Mouse (Mus musculus) Muller cell, postnatal 12 days (primary cell): ENCODE results near the gene Chp1.
"Not testable (repeated sequence)": the region's sequence is repeated elsewhere in the genome, so short reads cannot be mapped to it uniquely, and the experiment has no call there.

Experiments used
- DNase-seq: peaks from one replicate; pipeline ENCODE4 v3.0.0-alpha.2; 2015; ENCODE audit errors: inconsistent ontology term

Chp1 gene

DNA sequence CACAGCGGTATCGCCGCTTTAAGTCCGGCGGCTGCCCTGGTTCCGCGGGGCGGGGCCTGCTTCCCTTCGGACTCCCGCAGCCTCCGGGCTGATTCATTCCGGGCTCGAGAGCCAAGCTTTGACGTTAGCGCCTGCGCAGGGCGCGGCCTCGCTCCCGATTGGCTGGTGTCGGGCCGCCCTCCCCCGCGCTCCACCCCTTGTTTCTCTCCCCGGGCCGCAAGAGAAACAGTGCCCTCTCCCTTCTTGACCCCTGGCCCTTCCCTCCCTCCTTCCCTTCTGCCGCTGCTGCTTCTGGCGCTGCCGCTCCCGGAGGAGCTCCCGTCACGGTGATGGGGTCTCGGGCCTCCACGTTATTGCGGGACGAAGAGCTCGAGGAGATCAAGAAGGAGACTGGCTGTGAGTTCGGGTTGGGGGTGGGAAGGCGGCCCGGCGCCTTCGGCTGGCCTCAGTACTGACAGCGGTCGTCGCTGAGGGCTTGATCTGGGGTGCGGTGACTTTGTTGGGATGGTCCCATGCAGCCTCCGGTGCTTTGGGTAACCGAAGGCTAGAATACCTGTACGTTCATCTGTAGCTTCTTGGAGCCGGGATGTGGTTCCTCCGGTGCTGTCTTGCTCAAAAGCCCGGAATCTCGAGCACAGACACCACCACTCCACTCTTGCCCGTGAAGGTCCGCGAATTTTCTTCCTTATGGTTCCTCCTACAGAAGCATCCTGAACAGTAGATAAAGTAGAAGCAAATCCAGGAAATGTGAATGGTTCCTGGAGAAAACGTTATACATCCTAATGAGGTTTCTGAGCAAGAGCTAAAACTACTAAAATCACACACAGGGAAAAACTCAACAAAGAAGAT lies at the start of gene Chp1, which contains the start of gene Exd1:
TSS of gene Chp1 (plus strand) at position 176 of the 849 bp plus-strand sequence.
TSS of gene Exd1 (minus strand) at position 106 of the 849 bp plus-strand sequence.
- DNase-seq, result peak; percentile 99

GRCm38 (mm10) chr2:119498859-119499258 lies 48.6 kb upstream of the Chp1 start:
- DNase-seq, result no peak

GRCm38 (mm10) chr2:119500965-119501652 lies 46.4 kb upstream of the Chp1 start:
- DNase-seq, result no peak

DNA sequence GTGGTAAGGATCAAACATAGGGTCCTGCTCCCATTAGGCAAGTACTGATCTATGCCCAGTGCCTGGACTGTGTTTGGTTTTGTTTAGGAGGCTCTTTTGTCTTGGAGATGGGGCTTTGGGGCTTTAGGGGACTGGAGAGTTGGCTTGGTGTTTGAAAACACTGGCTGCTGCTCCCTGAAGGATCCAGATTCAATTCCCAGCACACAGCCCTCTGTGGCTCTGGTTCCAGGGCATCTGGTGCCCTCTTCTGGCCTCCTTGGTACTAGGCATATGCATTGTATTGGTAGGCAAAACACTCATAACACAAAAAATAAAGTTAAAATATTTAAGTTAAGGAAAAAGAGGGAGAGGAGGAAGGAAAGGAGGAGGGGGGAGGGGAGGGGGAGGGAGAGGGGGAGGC lies 40.4 kb upstream of the Chp1 start:
- DNase-seq, result no peak

- DNase-seq, result not testable (repeated sequence)
Observed at GRCm38 (mm10) chr2:119508518-119508917, 39.0 kb upstream of the Chp1 start.

DNA sequence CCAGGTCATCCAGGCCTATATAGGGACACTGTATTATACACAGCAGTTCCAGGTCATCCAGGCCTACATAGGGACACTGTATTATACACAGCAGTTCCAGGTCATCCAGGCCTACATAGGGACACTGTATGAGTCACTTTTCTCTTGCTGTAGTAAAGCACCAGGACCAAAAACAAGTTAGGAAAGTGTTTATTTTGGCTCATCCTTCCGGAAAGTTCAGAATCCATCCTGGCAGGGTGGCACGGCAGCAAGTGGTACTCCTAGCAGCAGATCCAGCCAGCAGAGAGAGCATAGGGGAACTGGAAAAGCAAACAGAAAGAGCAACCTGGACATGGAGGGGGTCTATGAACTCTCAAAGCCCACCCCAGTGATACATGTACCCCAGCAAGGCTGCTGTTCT lies 36.6 kb upstream of the Chp1 start:
- DNase-seq, result no peak

DNA sequence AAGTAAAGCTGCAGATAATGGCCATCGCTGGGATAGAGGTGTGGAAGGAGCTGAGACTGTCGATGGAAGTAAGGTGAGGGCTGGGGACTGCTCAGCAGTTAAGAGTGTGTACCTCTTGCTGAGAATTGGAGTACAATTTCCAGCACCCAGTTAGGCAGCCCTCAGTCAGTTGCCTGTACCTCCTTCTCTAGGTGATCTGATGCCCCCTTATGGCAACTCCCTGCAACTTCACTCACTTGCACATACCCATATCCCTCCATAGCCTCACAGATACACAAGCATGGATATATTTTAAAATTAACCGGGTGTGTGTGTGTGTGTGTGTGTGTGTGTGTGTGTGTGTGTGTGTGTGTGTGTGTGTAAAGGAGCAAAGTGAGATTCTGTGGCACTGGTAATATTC lies 35.2 kb upstream of the Chp1 start:
- no peak for DNase-seq

DNA sequence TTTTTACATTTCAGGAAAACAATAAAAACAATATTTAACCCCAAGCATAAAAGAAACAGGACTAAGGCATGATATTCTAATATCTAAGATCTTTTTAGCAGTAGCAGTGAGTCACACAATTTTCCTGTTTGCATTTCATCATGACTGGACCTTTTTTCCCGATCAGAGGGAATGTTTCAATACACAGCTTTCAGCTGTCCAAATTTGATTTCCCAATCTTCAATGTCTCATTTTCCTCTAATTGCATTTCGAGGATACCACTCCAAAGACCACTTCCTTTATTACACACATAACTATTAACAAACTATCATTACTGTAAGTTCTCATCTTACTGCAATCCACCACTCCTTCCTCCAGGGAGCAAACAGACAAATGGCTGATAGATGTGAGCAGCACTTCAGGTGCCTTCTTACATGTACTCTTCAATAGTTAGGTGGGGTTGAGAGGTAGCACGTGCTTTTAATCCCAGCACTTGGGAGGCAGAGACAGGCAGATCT lies 33.4 kb upstream of the Chp1 start:
- no peak for DNase-seq

- no peak for DNase-seq
Observed at GRCm38 (mm10) chr2:119516811-119517210, 30.7 kb upstream of the Chp1 start.

DNA sequence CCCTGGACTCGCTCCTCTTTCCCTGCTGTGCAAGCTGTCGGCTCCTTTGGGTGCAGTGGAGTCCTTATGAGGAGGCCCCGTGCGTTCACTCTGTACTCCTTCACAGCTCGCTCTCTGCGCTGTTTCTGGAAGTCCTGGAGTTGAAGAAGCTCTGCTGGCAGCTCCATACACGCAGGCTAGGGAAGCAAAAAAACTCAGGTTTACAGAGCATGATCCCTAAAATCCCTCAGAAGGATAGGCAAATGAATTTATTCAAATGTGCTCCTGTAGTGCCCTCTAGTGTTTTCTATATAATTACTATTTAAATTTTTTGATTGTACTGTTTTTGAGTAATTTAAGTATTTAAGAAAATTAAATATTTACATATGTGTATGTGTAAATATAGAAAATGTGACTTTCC lies 26.9 kb upstream of the Chp1 start:
- peak; percentile 11 for DNase-seq

DNA sequence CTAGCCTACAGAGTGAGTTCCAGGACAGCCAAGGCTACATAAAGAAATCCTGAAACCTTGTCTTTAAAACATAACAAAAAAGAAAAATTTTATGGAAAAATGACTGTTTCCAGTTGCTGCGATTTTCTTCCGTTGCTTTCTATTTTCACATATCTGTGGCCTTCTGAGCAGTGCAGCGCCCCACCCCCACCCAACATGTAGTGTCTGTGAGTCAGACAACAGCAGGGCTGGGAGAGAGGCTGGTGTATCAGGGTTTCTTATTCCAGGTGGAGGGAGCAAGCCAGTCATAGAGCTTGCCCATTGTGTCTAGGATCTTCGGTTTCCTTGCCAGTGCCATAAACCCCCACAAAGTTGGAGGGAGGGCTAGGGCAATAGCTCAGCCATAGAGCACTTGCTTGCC lies 23.7 kb upstream of the Chp1 start:
- peak; percentile 5 for DNase-seq

DNA sequence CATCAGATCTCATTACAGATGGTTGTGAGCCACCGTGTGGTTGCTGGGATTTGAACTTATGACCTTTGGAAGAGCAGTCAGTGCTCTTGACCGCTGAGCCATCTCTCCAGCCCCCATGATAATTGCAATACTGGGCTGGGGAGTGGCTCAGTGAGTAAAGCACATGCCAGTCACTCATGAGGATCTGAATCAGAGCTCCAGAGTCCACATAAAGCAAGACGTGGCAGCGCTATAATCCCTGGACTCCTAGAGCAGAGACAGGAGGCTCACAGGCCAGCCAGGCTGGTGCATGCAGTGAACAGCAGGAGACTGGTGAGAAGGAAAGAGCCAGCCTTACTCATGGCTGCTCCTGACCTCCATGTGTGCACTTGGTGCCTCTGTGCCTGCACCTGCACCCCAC lies 22.1 kb upstream of the Chp1 start:
- DNase-seq, result peak; percentile 5

- no peak for DNase-seq
Observed at GRCm38 (mm10) chr2:119538802-119539201, 8.7 kb upstream of the Chp1 start.

GRCm38 (mm10) chr2:119542106-119542505 lies 5.4 kb upstream of the Chp1 start:
- peak; percentile 26 for DNase-seq

- DNase-seq, result no peak
Observed at GRCm38 (mm10) chr2:119543656-119544055, 3.8 kb upstream of the Chp1 start.

- peak; percentile 95 for DNase-seq
Observed at GRCm38 (mm10) chr2:119546848-119547521, 512 bp upstream of the Chp1 start.

- no peak for DNase-seq
Observed at GRCm38 (mm10) chr2:119548371-119548660, 819 bp downstream of the Chp1 start.

DNA sequence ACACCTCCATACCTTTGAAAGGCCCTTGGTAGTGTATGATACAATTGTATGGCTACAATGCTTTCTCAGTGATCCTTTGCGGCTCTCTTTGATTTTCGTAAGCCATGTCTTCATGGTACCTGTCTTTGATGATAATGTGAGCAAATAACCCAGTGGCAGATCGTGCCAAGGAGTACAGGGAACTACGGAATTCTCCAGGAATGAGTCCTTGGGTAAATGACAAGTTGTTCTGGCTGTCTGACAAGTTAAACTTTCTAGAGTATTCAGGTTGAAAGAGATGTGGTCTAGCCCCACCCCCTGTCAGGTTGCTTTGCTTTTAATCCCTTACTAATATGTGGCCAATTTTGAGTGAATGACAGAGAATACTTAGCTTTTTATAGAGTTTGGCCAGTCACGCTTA lies 1.2 kb downstream of the Chp1 start:
- peak; percentile 16 for DNase-seq

DNA sequence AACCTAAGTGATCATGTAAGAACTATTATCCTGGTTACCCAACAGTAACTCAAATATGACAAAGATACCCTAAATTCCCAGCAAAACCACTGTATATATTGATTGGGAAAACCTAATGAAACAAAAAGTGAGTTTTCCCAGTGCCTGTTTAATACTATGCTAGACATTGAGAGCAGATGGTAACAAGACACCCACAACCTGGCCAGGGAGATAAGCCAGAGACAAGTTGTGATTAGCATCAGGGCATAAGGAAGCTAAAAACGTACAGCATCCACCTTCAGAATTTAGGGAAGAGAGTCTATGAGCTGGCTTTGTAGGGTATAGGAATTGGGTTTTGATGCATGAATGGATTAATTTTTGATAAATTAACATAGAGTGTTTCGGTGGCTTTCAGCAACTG lies 2.2 kb downstream of the Chp1 start:
- no peak for DNase-seq

GRCm38 (mm10) chr2:119558039-119558438 lies 10.5 kb downstream of the Chp1 start:
- no peak for DNase-seq

DNA sequence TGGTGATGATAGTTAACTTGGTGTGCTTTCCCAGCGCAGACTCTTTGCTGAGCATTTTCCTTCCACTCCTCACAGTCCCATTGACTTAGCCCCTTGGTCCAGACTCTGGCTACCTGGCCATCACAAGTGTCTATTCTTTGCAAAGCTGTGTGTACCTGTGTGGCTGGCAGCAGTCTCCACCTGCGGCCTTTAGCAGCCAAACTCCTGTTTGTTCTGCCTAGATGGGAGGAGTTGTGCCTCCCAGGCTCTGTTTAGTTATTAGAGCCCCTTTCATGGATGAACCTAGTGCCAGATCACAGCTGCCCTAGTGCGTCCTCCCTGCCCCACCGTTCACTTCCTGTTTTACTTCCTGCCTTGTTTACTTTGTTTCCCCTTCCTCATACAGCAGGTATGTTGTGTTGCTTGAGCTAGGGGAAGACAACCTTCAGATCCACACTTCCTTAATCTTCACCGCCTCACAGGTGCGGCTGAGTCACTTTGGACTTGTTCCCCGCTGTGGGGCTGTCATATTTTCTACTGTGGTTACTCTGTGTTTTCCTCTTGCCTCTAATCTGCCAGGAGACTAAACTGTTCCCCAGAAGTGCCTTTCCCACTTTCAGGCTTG lies 11.3 kb downstream of the Chp1 start:
- no peak for DNase-seq

DNA sequence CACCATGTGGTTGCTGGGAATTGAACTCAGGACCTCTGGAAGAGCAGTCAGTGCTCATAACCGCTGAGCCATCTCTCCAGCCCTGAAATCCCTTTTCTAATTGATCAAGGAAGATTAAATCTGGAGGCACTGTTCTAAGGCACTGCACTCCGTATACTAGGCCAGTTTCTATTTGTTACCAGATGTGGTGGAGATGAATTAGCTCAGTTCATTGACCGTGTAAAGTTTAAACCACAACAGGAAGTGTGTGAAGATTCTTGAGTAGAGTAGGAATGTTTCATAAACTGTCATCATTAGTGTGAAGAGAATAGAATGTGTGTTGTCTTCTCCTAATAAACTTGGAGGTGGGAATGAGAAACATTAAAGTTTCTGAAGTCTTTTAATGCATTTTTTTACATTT lies 14.3 kb downstream of the Chp1 start:
- peak; percentile 21 for DNase-seq
